Mouse (Mus musculus): Measurements from ENCODE around the gene Nol3.

DNA sequence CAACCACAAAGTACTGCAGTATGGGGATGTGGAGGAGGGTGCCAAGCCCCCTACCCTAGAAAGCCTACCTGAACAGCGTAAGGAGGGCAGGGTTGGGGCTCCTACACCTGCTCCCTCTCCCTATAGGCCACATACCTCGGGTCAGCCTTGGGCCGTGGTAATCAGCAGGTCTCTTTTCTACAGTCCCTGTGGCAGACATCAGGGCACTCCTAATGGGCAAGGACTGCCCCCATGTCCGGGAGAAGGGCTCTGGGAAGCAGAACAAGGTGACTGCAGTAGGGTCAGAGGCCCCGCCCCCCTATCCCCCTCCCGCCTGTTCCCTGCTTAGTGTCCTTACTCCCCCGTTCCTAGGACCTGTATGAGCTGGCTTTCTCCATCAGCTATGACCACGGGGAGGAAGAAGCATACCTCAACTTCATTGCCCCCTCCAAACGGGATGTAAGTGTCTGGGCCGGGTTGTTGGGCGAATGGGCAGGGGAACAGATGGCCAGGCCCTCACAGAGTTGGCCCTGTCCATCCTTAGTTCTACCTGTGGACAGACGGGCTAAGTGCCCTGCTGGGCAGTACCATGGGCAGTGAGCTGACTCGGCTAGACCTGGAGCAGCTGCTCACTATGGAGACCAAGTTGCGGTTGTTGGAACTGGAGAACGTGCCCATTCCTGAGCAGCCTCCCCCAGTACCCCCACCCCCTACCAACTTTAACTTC, 33.4 kb downstream of the Nol3 start:
- TF ChIP-seq CTCF (IDR thresholded peaks at IDR 0.05; ENCODE audit: insufficient read depth, low read depth, low read length) (no peak), POLR2A (IDR thresholded peaks at IDR 0.05; ENCODE audit: insufficient read depth, low read depth, low read length) (no peak)
